8 mouse cellular contexts compared by ENCODE assay signal in genomic region chr19:44899947-44900773, GRCm38 (mm10). TPM values are rescaled to one million over a fixed set of nuclear protein-coding genes. Genes with fewer than 3 reads are reported as not detected.
DNase-seq lines count a peak whose midpoint lies in the region; ATAC-seq and TF ChIP-seq lines count a peak whose summit lies in the region.

No protein-coding gene starts in this region.

- WGBS in lung, embryonic 16.5 days = 24% methylated on average over 22 of the region's 22 CpGs
- 30% methylated on average over 22 of the region's 22 CpGs for WGBS in lung, adult 2 months
- 28% methylated on average over 22 of the region's 22 CpGs for WGBS in heart, embryonic 16.5 days
- WGBS in liver, embryonic 13.5 days (ENCODE audit: insufficient replicate concordance) = 43% methylated on average over 22 of the region's 22 CpGs
- WGBS in stomach, embryonic 15.5 days = 29% methylated on average over 22 of the region's 22 CpGs

- peak overlapping the region; percentile 19; the same call in 1 of the 2 replicates for H3K9ac ChIP-seq in lung, embryonic 16.5 days (ENCODE audit: low read length)
- peak overlapping the region; percentile 32; the same call in 1 of the 2 replicates for H3K9ac ChIP-seq in heart, embryonic 16.5 days (ENCODE audit: low read length)
- H3K9ac ChIP-seq in liver, embryonic 13.5 days = no peak overlapping the region
- H3K9ac ChIP-seq in stomach, embryonic 15.5 days = no peak overlapping the region

- H3K27me3 ChIP-seq in lung, embryonic 16.5 days (ENCODE audit: control insufficient read depth, insufficient read depth, low read depth, low read length) = no peaks in the 10 kb centered on the region
- H3K27me3 ChIP-seq in heart, embryonic 16.5 days (ENCODE audit: control insufficient read depth, insufficient read depth, low read length) = peaks cover 6% of the 10 kb centered on the region
- H3K27me3 ChIP-seq in liver, embryonic 13.5 days = peaks cover 23% of the 10 kb centered on the region
- H3K27me3 ChIP-seq in stomach, embryonic 15.5 days (replicated peaks) = peaks cover 9% of the 10 kb centered on the region

- no peak overlapping the region for H3K4me3 ChIP-seq in lung, embryonic 16.5 days (ENCODE audit: low read length)
- no peak overlapping the region for H3K4me3 ChIP-seq in lung, adult 2 months (replicated peaks; ENCODE audit: extremely low read depth, low read depth, low read length)
- no peak overlapping the region for H3K4me3 ChIP-seq in heart, embryonic 16.5 days (ENCODE audit: low read length)
- H3K4me3 ChIP-seq in liver, embryonic 13.5 days (replicated peaks) = no peak overlapping the region
- no peak overlapping the region for H3K4me3 ChIP-seq in stomach, embryonic 15.5 days (replicated peaks)

- H3K9me3 ChIP-seq in lung, embryonic 16.5 days (ENCODE audit: control insufficient read depth, low read length) = no peaks in the 10 kb centered on the region
- no peaks in the 10 kb centered on the region for H3K9me3 ChIP-seq in heart, embryonic 16.5 days (replicated peaks; ENCODE audit: control insufficient read depth, low read length)
- no peaks in the 10 kb centered on the region for H3K9me3 ChIP-seq in liver, embryonic 13.5 days (replicated peaks)
- no peaks in the 10 kb centered on the region for H3K9me3 ChIP-seq in stomach, embryonic 15.5 days

- no peaks in the 10 kb centered on the region for H3K36me3 ChIP-seq in lung, embryonic 16.5 days (ENCODE audit: control insufficient read depth, insufficient read depth, low read length)
- H3K36me3 ChIP-seq in heart, embryonic 16.5 days (ENCODE audit: control insufficient read depth, insufficient read depth) = no peaks in the 10 kb centered on the region
- H3K36me3 ChIP-seq in liver, embryonic 13.5 days = no peaks in the 10 kb centered on the region
- H3K36me3 ChIP-seq in stomach, embryonic 15.5 days = no peaks in the 10 kb centered on the region

- no peak for DNase-seq in lung, adult 2 months
- DNase-seq in liver, embryonic 13.5 days = no peak
- no peak for DNase-seq in thymus, postnatal 14 days
- DNase-seq in embryo, embryonic 10 days (ENCODE audit: low spot score) = no peak
- DNase-seq in layer of hippocampus, adult 11-12 months (ENCODE audit: low spot score) = no peak

- peak; percentile 44 for ATAC-seq in lung, embryonic 16.5 days (ENCODE audit: low read depth)
- 0 out of 2 replicates have a peak, but pooled peaks have one; percentile 20 for ATAC-seq in heart, embryonic 16.5 days (replicated peaks; ENCODE audit: extremely low read depth, insufficient read depth, low FRiP score)
- no peak; the same call in 1 of the 2 replicates for ATAC-seq in liver, embryonic 13.5 days (ENCODE audit: low read depth)
- no peak for ATAC-seq in stomach, embryonic 15.5 days (ENCODE audit: insufficient read depth, low FRiP score, low read depth)

- TF ChIP-seq POLR2A in lung, adult 2 months (IDR thresholded peaks at IDR 0.05; ENCODE audit: borderline replicate concordance, extremely low read depth, low read depth, low read length) = no peak

- H3K4me1 ChIP-seq in lung, embryonic 16.5 days (replicated peaks; ENCODE audit: control insufficient read depth, insufficient read depth, low read length) = peaks cover 18% of the 10 kb centered on the region
- no peaks in the 10 kb centered on the region; the same call in 1 of the 2 replicates for H3K4me1 ChIP-seq in lung, adult 2 months (ENCODE audit: control insufficient read depth, insufficient read depth, low read length)
- H3K4me1 ChIP-seq in heart, embryonic 16.5 days (ENCODE audit: control insufficient read depth, insufficient read depth, low read length) = peaks cover 29% of the 10 kb centered on the region
- peaks cover 19% of the 10 kb centered on the region for H3K4me1 ChIP-seq in liver, embryonic 13.5 days (replicated peaks)
- peaks cover 35% of the 10 kb centered on the region for H3K4me1 ChIP-seq in stomach, embryonic 15.5 days

- H3K4me2 ChIP-seq in lung, embryonic 16.5 days (ENCODE audit: low read depth, low read length) = peak overlapping the region; percentile 13; the same call in 1 of the 2 replicates
- H3K4me2 ChIP-seq in heart, embryonic 16.5 days (ENCODE audit: low read depth, low read length) = 0 out of 2 replicates have a peak overlapping the region, but pooled peaks have one; percentile 0
- H3K4me2 ChIP-seq in liver, embryonic 13.5 days = no peak overlapping the region
- no peak overlapping the region; the same call in 1 of the 2 replicates for H3K4me2 ChIP-seq in stomach, embryonic 15.5 days

- H3K27ac ChIP-seq in lung, embryonic 16.5 days (ENCODE audit: low read length) = peak overlapping the region; percentile 63
- peak overlapping the region; percentile 73 for H3K27ac ChIP-seq in heart, embryonic 16.5 days (ENCODE audit: low read length)
- H3K27ac ChIP-seq in liver, embryonic 13.5 days = peak overlapping the region; percentile 34
- peak overlapping the region; percentile 79 for H3K27ac ChIP-seq in stomach, embryonic 15.5 days

- TF ChIP-seq CTCF in lung, adult 2 months (IDR thresholded peaks at IDR 0.05; ENCODE audit: insufficient read depth, low read length) = no peak

RNA-seq across cellular contexts. Expression of gene Slf2, which starts 30.8 kb away (rescaled TPM):
- polyA plus RNA-seq in lung, embryonic 16.5 days (2015; fragmentation: Nextera tagmentation; extraction: Ambion mirVana) = 26.4 and 27.1 TPM in 2 replicates
- polyA plus RNA-seq in lung, adult 2 months (2012; rRNA removed) = 24.3 and 61.4 TPM in 2 replicates
- 30.9 and 35.5 TPM in 2 replicates for polyA plus RNA-seq in heart, embryonic 16.5 days (2015; fragmentation: Nextera tagmentation; extraction: Ambion mirVana)
- polyA plus RNA-seq in liver, embryonic 13.5 days (2015; fragmentation: Nextera tagmentation; extraction: Ambion mirVana) = 12.6 and 17.7 TPM in 2 replicates
- polyA plus RNA-seq in stomach, embryonic 15.5 days (2015; fragmentation: Nextera tagmentation; extraction: Ambion mirVana) = 33.0 and 35.1 TPM in 2 replicates

Comparison
In these comparisons a context has a peak if more than half of its experiments do, and no peak if none do; other contexts are left out.
1. ATAC-seq: peak in lung, embryonic 16.5 days (single experiment) and heart, embryonic 16.5 days (single experiment); none in liver, embryonic 13.5 days (single experiment) and stomach, embryonic 15.5 days (single experiment).
2. H3K4me2 ChIP-seq: peak in lung, embryonic 16.5 days (single experiment) and heart, embryonic 16.5 days (single experiment); none in liver, embryonic 13.5 days (single experiment) and stomach, embryonic 15.5 days (single experiment).
3. H3K9ac ChIP-seq: peak in lung, embryonic 16.5 days (single experiment) and heart, embryonic 16.5 days (single experiment); none in liver, embryonic 13.5 days (single experiment) and stomach, embryonic 15.5 days (single experiment).
4. Peak in every context shown above with its lines, with median percentiles within 50 percentile points of each other: H3K27ac ChIP-seq.